Mouse (Mus musculus) ES-E14 (cell line): ENCODE measurements around the gene Cyp27b1. TPM values are rescaled to one million over a fixed set of nuclear protein-coding genes. Genes with fewer than 3 reads are reported as not detected.
"Not testable (repeated sequence)": the region's sequence is repeated elsewhere in the genome, so short reads cannot be mapped to it uniquely, and the experiment has no call there.

Experiments used
- DNase-seq: peaks from one replicate; pipeline ENCODE4 v3.0.0-alpha.2; 2013; ENCODE audit warnings: low read depth, low spot score
- H3K27ac ChIP-seq: 2 replicates; pipeline ENCODE4 v1.5.1; 2012; ENCODE audit warnings: low read depth, mild to moderate bottlenecking, low read length, moderate library complexity, mixed read lengths; ENCODE audit not compliant: poor library complexity, insufficient read depth, severe bottlenecking
- H3K36me3 ChIP-seq: 2 replicates; pipeline ENCODE4 v1.6.1; 2012; ENCODE audit warnings: mild to moderate bottlenecking, low read length, moderate library complexity, mixed read lengths; ENCODE audit not compliant: control insufficient read depth, poor library complexity, insufficient read depth, severe bottlenecking
- H3K4me1 ChIP-seq, 2 experiments: fragments of 150-350 bp in 1 of 2; sonication (generic) in 1 of 2; 2 replicates each; pipeline ENCODE4 v1.6.1; 2012; ENCODE audit warnings: low read length in 2 of 2, mild to moderate bottlenecking in 1 of 2, mixed read lengths in 1 of 2; ENCODE audit not compliant: control insufficient read depth in 2 of 2, insufficient read depth in 2 of 2, poor library complexity in 1 of 2
- H3K4me3 ChIP-seq, 2 experiments: fragments of 150-350 bp in 1 of 2; sonication (generic) in 1 of 2; 2 replicates each; pipeline ENCODE4 v1.5.1; 2012; ENCODE audit warnings: low read length in 2 of 2, low read depth in 1 of 2, mild to moderate bottlenecking in 1 of 2, mixed read lengths in 1 of 2; ENCODE audit not compliant: insufficient read depth in 1 of 2, poor library complexity in 1 of 2, severe bottlenecking in 1 of 2
- H3K9ac ChIP-seq: 2 replicates; pipeline ENCODE4 v1.6.1; 2012; ENCODE audit warnings: low read depth, mild to moderate bottlenecking, low read length, mixed read lengths; ENCODE audit not compliant: poor library complexity, insufficient read depth, severe bottlenecking
- H3K9me3 ChIP-seq: fragments of 150-350 bp; sonication (generic); 2 replicates; pipeline ENCODE4 v1.6.1; 2012; ENCODE audit warnings: low read depth, mild to moderate bottlenecking, low read length; ENCODE audit not compliant: control insufficient read depth, insufficient read depth
- CHD2 ChIP-seq: IDR thresholded peaks from 2 replicates; pipeline ENCODE4 v1.6.1; 2014; ENCODE audit warnings: mild to moderate bottlenecking, low read depth, low read length, inconsistent platforms
- HCFC1 ChIP-seq: IDR thresholded peaks from 2 replicates; pipeline ENCODE4 v1.6.1; 2012; ENCODE audit warnings: low read length, inconsistent platforms, borderline replicate concordance; ENCODE audit not compliant: insufficient read depth
- MAFK ChIP-seq: IDR thresholded peaks from 2 replicates; pipeline ENCODE4 v1.6.1; 2014; ENCODE audit warnings: mild to moderate bottlenecking, low read depth, low read length, inconsistent platforms; ENCODE audit not compliant: insufficient read depth
- ZC3H11A ChIP-seq: IDR thresholded peaks from 2 replicates; pipeline ENCODE4 v1.6.1; 2012; ENCODE audit warnings: low read depth, mild to moderate bottlenecking, inconsistent platforms, low read length, borderline replicate concordance
- ZNF384 ChIP-seq: IDR thresholded peaks from 2 replicates; pipeline ENCODE4 v1.6.1; 2012; ENCODE audit warnings: low read depth, low read length, inconsistent platforms
- in situ Hi-C, 2 experiments: fragments of 600-800 bp; cut with MboI; formaldehyde crosslinking; loops; one replicate each; pipeline ENCODE4 v1.15.1; 2025; ENCODE audit warnings: low sequenced_read_pairs in 2 of 2, inconsistent platforms in 1 of 2; ENCODE audit not compliant: unreplicated experiment in 2 of 2
- total RNA-seq: library from RNA; depleted of rRNA; stranded (reverse); fragments of 300-350 nt; gene quantifications from 2 replicates; pipeline ENCODE4 v1.2.3, GENCODE M21; 2012

The Cyp27b1 gene
- total RNA-seq, 1 experiment: 0.40 TPM

- H3K4me3 ChIP-seq: peak overlapping the region; percentile 68 to 88; a peak in 3 of 4 replicates
- H3K4me1 ChIP-seq: peaks cover 2 to 18% of the 10 kb centered on the region in 2 experiments; a peak in 2 of 4 replicates
- H3K9ac ChIP-seq: peak overlapping the region; percentile 71
- peaks cover 15% of the 10 kb centered on the region; the same call in 1 of the 2 replicates for H3K36me3 ChIP-seq
- TF ChIP-seq HCFC1 (no peak), MAFK (no peak), ZNF384 (no peak), CHD2 (no peak), ZC3H11A (no peak)
- DNase-seq: no peak
- in situ Hi-C loops: no loop called here
- H3K27ac ChIP-seq: no peak overlapping the region
- no peaks in the 10 kb centered on the region for H3K9me3 ChIP-seq
Observed at GRCm38 (mm10) chr10:127059174-127059967, 11.3 kb downstream of the Cyp27b1 start.

GRCm38 (mm10) chr10:127059968-127060916 is 12.2 kb downstream of the Cyp27b1 start, which contains the start of gene March9:
TSS of gene March9 (minus strand) at chr10:127060184.
- Histone ChIP-seq H3K4me1 (peaks cover 2 to 21% of the 10 kb centered on the region in 2 experiments; a peak in 3 of 4 replicates), H3K9me3 (no peaks in the 10 kb centered on the region), H3K27ac (no peak within 1 kb of the TSS), H3K36me3 (peaks cover 23% of the 10 kb centered on the region), H3K9ac (peak within 1 kb of the TSS; percentile 71), H3K4me3 (peak within 1 kb of the TSS; percentile 68 to 88)
- in situ Hi-C loops: no loop called here
- no peak for TF ChIP-seq ZNF384
- no peak for TF ChIP-seq MAFK
- TF ChIP-seq HCFC1: no peak
- no peak for TF ChIP-seq ZC3H11A
- no peak for DNase-seq

GRCm38 (mm10) chr10:127061085-127061484 is 13.0 kb downstream of the Cyp27b1 start:
- Histone ChIP-seq H3K4me1 (peaks cover 2 to 19% of the 10 kb centered on the region in 2 experiments; a peak in 3 of 4 replicates), H3K9me3 (no peaks in the 10 kb centered on the region), H3K36me3 (peaks cover 30% of the 10 kb centered on the region), H3K4me3 (no peak overlapping the region), H3K9ac (no peak overlapping the region), H3K27ac (no peak overlapping the region)
- DNase-seq: no peak
- in situ Hi-C loops: no loop called here
- no peak for TF ChIP-seq ZC3H11A
- TF ChIP-seq HCFC1: no peak

GRCm38 (mm10) chr10:127061513-127061912 is 13.5 kb downstream of the Cyp27b1 start:
- Histone ChIP-seq H3K27ac (no peak overlapping the region), H3K9me3 (no peaks in the 10 kb centered on the region), H3K4me1 (peaks cover 2 to 15% of the 10 kb centered on the region in 2 experiments; a peak in 3 of 4 replicates), H3K9ac (no peak overlapping the region), H3K4me3 (no peak overlapping the region), H3K36me3 (peaks cover 28% of the 10 kb centered on the region)
- TF ChIP-seq ZC3H11A: no peak
- TF ChIP-seq CHD2: no peak
- no peak for TF ChIP-seq HCFC1
- no peak for TF ChIP-seq MAFK
- TF ChIP-seq ZNF384: no peak
- in situ Hi-C loops: no loop called here
- no peak for DNase-seq

GRCm38 (mm10) chr10:127062101-127062500 is 14.1 kb downstream of the Cyp27b1 start:
- Histone ChIP-seq H3K4me1 (peaks cover 2 to 16% of the 10 kb centered on the region in 2 experiments; a peak in 3 of 4 replicates), H3K36me3 (peaks cover 30% of the 10 kb centered on the region)
- H3K9me3 ChIP-seq, H3K27ac ChIP-seq, H3K4me3 ChIP-seq, DNase-seq, H3K9ac ChIP-seq, in situ Hi-C loops: not testable (repeated sequence)
